Mouse (Mus musculus): ENCODE results near the gene Foxd1.

Gene Foxd1

DNA sequence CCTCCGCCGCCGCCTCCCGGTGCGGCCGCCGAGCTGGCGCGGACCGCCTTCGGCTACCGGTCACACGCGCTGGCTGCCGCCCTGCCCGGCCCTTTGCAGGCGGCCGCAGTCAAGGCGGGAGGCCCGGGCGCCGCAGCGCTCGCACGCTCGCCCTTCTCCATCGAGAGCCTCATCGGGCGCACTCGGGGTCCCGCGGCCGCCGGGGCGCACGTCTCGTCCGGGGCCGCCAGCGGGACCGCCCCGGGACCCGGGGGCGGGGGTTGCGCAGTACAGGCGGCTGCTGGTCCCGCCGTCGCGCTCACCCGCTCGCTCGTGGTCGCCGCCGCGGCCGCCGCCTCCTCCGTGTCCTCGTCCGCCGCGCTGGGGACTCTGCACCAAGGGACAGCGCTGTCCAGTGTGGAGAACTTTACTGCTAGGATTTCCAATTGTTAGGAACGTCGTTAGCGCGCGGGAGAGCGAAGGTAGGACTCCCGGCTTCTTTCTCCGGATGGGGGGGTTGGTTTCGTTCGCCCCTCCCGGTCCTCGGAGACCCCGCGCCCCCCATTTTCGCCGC, 1.6 kb downstream of the Foxd1 start:
- no peak for DNase-seq (ENCODE audit: low spot score)

DNA sequence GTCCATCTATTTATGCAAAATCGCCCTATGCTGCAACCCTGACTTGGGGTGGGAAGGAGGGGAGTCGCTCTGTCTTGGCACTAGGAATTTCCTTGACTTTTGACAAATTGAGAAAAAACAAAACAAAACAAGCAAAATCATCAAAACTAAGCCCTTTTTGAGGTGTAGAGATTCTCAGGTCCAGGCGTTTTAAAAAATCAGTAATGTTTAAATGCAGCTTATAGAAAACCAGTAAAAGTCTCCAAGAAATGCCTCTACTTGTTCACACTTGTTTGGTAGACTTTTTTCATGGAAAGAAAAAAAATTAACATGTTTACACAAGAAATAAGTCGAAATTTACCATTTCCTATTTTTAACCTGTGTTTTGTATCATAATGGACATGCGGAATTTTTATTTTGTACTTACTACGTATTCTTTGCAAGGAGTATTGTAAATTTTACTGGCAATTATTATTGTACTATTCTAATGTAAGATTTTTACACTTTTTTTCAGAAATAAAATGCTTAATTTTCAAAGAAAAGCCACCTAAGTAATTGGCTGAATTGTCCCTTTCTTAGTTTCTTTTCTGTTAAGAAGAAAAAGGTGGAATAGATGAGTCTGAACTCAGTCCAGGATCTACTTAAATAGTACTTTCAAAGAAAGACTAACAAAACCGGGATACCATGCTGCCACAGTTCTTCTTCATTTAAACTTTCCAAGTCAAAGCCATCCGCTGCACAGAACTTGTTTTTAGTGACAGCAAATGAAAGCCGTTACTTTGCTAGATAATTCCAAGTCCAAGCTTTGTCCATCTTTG, 2.3 kb downstream of the Foxd1 start:
- DNase-seq (ENCODE audit: low spot score) = peak; percentile 45

GRCm38 (mm10) chr13:98356973-98357425, 3.0 kb downstream of the Foxd1 start:
- no peak for DNase-seq (ENCODE audit: low spot score)

- DNase-seq (ENCODE audit: low spot score) = peak; percentile 47
Measured at GRCm38 (mm10) chr13:98357433-98358423, 3.7 kb downstream of the Foxd1 start.

- DNase-seq (ENCODE audit: low spot score) = peak; percentile 61
Measured at GRCm38 (mm10) chr13:98358424-98359181, 4.6 kb downstream of the Foxd1 start.

GRCm38 (mm10) chr13:98359337-98359736, 5.3 kb downstream of the Foxd1 start:
- DNase-seq (ENCODE audit: low spot score) = peak; percentile 60

DNA sequence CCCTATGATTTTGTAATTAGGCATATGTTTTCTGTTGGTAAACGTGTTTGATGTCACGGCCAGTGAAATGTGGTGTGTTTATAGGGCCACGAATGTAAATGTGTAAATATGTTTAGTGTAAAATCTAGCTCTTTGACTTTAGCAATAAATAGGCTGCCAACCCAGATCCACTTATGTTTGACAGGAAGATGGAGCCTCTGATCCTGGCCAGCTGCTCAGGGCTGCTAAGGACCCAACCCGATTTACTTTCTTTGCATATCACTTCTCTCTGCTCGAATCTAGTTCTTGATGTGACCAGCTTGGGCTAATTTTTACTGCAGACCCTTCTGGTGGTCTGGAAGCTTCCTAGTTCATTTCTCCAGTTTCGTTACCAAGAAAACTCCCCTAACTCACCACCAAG, 6.3 kb downstream of the Foxd1 start:
- peak; percentile 27 for DNase-seq (ENCODE audit: low spot score)

DNA sequence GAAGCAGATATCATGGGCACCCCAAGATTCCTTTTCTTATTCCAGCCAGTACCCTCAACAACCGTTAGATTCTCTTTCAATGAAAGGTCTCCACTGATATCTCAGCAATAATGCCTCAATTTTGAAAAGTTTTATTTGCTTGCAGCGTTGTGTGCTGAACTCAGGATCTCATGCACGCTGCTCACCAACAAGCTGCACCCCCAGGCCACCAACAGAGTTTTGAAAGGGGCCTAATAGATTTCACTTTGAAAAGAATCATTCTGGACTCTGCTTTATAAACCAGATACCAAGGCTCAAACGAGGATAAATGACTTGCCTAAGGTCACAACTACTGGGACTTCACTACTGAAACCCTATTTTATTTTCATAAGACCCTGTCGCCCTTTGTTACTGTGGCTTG, 7.1 kb downstream of the Foxd1 start:
- no peak for DNase-seq (ENCODE audit: low spot score)

DNA sequence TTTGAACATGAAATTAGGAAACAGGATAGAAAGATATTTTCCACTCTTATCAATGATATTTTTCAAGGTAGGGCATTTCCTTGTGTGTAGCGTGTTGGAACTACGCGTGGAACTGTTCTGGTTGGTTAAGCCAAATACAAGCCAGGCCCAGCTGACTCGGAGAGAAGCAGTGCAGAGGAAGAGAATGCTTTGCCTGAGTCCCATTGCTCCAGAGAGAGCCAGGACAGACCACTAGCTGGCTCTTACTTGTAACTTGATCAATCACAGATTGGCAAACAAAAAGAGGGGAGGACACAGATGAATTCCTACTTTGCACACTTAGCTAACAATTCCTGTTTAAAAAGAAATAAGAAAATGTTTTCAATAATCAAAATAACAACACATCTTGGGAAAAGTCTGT, 9.0 kb downstream of the Foxd1 start:
- DNase-seq (ENCODE audit: low spot score) = peak; percentile 34

- DNase-seq (ENCODE audit: low spot score) = no peak
Measured at GRCm38 (mm10) chr13:98365081-98365480, 11.0 kb downstream of the Foxd1 start.

GRCm38 (mm10) chr13:98365766-98366421, 11.9 kb downstream of the Foxd1 start:
- peak; percentile 57 for DNase-seq (ENCODE audit: low spot score)

GRCm38 (mm10) chr13:98366469-98367275, 12.6 kb downstream of the Foxd1 start:
- peak; percentile 64 for DNase-seq (ENCODE audit: low spot score)

DNA sequence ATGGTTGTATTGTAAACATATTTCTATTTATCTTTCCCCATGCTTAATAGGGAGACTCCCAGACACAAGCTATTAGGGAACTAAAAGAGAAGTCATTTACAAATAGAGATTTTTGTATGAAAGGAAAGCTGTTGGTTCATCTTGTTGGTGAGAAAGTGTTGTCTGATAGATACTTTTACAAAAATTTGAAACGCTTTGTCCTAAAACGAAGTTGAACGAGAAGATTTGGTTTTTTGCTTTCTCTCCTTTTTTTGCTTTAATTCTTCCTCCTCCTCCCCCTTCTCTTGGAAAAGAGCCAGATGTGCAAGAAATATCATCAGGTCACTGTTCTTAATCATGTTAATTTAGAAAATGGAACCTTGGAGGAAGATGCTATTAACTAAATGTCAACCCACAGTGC, 13.6 kb downstream of the Foxd1 start:
- peak; percentile 17 for DNase-seq (ENCODE audit: low spot score)

GRCm38 (mm10) chr13:98369046-98369445, 15.0 kb downstream of the Foxd1 start:
- no peak for DNase-seq (ENCODE audit: low spot score)

GRCm38 (mm10) chr13:98374560-98374959, 20.5 kb downstream of the Foxd1 start:
- no peak for DNase-seq (ENCODE audit: low spot score)

- no peak for DNase-seq (ENCODE audit: low spot score)
Measured at GRCm38 (mm10) chr13:98374979-98375378, 20.9 kb downstream of the Foxd1 start.

DNA sequence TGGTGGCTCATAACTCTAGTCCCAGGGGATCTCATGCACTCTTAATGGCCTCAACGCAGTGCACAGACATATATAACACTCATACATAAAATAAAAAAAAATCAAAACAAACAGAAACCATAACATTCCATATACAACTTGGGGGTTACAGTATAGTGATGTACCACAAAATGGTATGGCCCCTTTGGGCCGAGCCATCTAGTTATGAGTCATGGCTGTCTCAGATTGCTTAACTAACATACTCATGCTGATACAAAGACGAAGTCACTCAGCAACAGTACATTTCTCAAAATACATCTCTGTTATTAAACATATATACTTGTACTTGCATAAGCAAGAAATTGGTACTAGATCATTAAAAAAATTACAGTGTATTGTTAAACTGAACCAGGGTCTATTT, 23.7 kb downstream of the Foxd1 start:
- DNase-seq (ENCODE audit: low spot score) = no peak

GRCm38 (mm10) chr13:98382751-98383150, 28.7 kb downstream of the Foxd1 start:
- no peak for DNase-seq (ENCODE audit: low spot score)

DNA sequence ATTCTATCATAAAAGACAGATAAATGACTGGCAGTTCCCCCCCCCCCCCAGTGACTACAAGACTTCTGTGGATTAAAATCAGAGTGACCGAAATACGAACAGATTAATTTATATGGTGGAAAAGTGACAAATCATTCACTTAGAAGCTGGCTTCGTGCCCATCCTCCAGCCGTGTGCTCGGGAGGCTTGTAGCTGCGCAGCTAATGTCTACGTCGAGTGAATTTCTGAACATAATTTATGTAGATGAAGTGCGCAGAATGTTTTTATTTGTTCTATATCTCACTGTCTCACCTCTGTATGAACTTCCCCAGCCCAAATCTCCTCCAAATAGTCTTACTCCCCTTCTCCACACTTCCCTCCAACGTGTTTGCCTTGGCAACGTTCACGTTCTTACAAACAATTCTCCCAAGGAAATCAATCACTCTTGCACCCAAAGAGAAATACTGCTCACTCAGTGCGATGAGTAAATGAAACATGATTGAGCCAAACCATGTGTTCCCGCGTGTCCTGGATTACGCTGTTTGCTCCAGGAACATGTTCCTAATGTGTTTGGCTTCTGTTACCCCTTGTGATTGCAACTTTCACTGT, 30.0 kb downstream of the Foxd1 start:
- no peak for DNase-seq (ENCODE audit: low spot score)

- no peak for DNase-seq (ENCODE audit: low spot score)
Measured at GRCm38 (mm10) chr13:98385877-98386276, 31.8 kb downstream of the Foxd1 start.
